Comparison of ENCODE assay signal across 9 mouse cellular contexts in genomic region chrX:48310706-48311517, GRCm38 (mm10). TPM values are rescaled to one million over a fixed set of nuclear protein-coding genes. Genes with fewer than 3 reads are reported as not detected.
DNase-seq lines count a peak whose midpoint lies in the region; ATAC-seq lines count a peak whose summit lies in the region.
"Had no signal": no experiment of that assay in that cellular context is flagged by ENCODE, and none has a peak within 500 bp of the region (broad histone marks: within the 10 kb centered on the region; RNA-seq: fewer than 3 reads in every experiment).

No protein-coding gene starts in this region.

- peak; percentile 52 for ATAC-seq in liver, embryonic 16.5 days (ENCODE audit: low read depth)
- ATAC-seq in inflammation-experienced regulatory T-cells, adult 6 months = no peak

- WGBS in liver, embryonic 16.5 days (ENCODE audit: insufficient replicate concordance) = 22% methylated on average over 26 of the region's 26 CpGs

- H3K4me1 ChIP-seq in liver, embryonic 16.5 days (ENCODE audit: control insufficient read depth, low read depth, low read length) = peaks cover 35% of the 10 kb centered on the region

- H3K4me3 ChIP-seq in liver, embryonic 16.5 days (ENCODE audit: low read depth, low read length) = peak overlapping the region; percentile 47

- H3K9me3 ChIP-seq in liver, embryonic 16.5 days (replicated peaks; ENCODE audit: control insufficient read depth, low read length) = no peaks in the 10 kb centered on the region

- peak overlapping the region; percentile 59 for H3K9ac ChIP-seq in liver, embryonic 16.5 days (ENCODE audit: low read depth, low read length)

- peak; percentile 33 for DNase-seq in CD4-positive helper T cell, adult 2 months (ENCODE audit: low read depth, low spot score)
- DNase-seq in CD4-positive, CD25-positive, alpha-beta regulatory T cell, adult 2 months (ENCODE audit: low read depth, low spot score) = peak; percentile 47
- peak; percentile 9 for DNase-seq in heart, postnatal 4 days
- no peak for DNase-seq in left cerebral cortex, adult 9 months (ENCODE audit: low spot score in 2 of 2)
- no peak for DNase-seq in adipocyte (ENCODE audit: low spot score)
- DNase-seq in adrenal gland, adult 18-20 months (ENCODE audit: low spot score in 2 of 2) = no peak

- peak overlapping the region; percentile 73 for H3K27ac ChIP-seq in liver, embryonic 16.5 days (ENCODE audit: low read length)
- H3K27ac ChIP-seq: macrophage had no signal

- H3K36me3 ChIP-seq in liver, embryonic 16.5 days (ENCODE audit: control insufficient read depth, insufficient read depth) = no peaks in the 10 kb centered on the region

- H3K27me3 ChIP-seq in liver, embryonic 16.5 days (ENCODE audit: control insufficient read depth, insufficient read depth, low read depth, low read length) = no peaks in the 10 kb centered on the region

- peak overlapping the region; percentile 69 for H3K4me2 ChIP-seq in liver, embryonic 16.5 days (ENCODE audit: low read depth, low read length)

RNA-seq across cellular contexts. Expression of gene Bcorl1, which starts 30.2 kb away (rescaled TPM):
- total RNA-seq in heart, postnatal 4 days (2021) = 10 to 100 TPM; 10.2 to 11.4 TPM
- polyA plus RNA-seq in liver, embryonic 16.5 days (2015; fragmentation: Nextera tagmentation; extraction: Ambion mirVana) = 2.7 and 3.2 TPM in 2 replicates
- total RNA-seq in adrenal gland, adult 18-20 months (2021) = 1 to 10 TPM; 8.0 to 9.1 TPM
- 1 to 10 TPM; 1.2 to 2.1 (median 1.5) TPM for polyA plus RNA-seq in inflammation-experienced regulatory T-cells, adult 6 months (2017; shearing (Covaris generic))

RNA-seq across cellular contexts. Expression of gene Utp14a, which starts 54.2 kb away (rescaled TPM):
- total RNA-seq in heart, postnatal 4 days (2021) = 10 to 100 TPM; 14.4 to 20.6 TPM
- polyA plus RNA-seq in liver, embryonic 16.5 days (2015; fragmentation: Nextera tagmentation; extraction: Ambion mirVana) = 5.5 and 6.0 TPM in 2 replicates
- 10 to 100 TPM; 17.6 to 18.3 TPM for total RNA-seq in adrenal gland, adult 18-20 months (2021)
- 10 to 100 TPM; 24.0 to 33.2 (median 31.7) TPM for polyA plus RNA-seq in inflammation-experienced regulatory T-cells, adult 6 months (2017; shearing (Covaris generic))

Comparison
In these comparisons a context has a peak if more than half of its experiments do, and no peak if none do; other contexts are left out.
1. DNase-seq: peak in CD4-positive helper T cell, adult 2 months (single experiment), CD4-positive, CD25-positive, alpha-beta regulatory T cell, adult 2 months (single experiment) and heart, postnatal 4 days (single experiment); none in left cerebral cortex, adult 9 months (0 of 2), adipocyte (single experiment) and adrenal gland, adult 18-20 months (0 of 2).